In genomic region chr9:45121769-45122168, GRCm38 (mm10) we compare ENCODE assay signal across 8 mouse cellular contexts. TPM values are rescaled to one million over a fixed set of nuclear protein-coding genes. Genes with fewer than 3 reads are reported as not detected.
DNase-seq lines count a peak whose midpoint lies in the region; ATAC-seq lines count a peak whose summit lies in the region.

No protein-coding gene starts in this region.

- no peaks in the 10 kb centered on the region for H3K9me3 ChIP-seq in forebrain, embryonic 10.5 days
- H3K9me3 ChIP-seq in heart, embryonic 14.5 days (ENCODE audit: control insufficient read depth, low read length) = no peaks in the 10 kb centered on the region
- H3K9me3 ChIP-seq in liver, embryonic 12.5 days (replicated peaks) = no peaks in the 10 kb centered on the region
- no peaks in the 10 kb centered on the region for H3K9me3 ChIP-seq in stomach, embryonic 15.5 days

- 0 out of 2 replicates have a peak, but pooled peaks cover 4% of the 10 kb centered on the region for H3K36me3 ChIP-seq in forebrain, embryonic 10.5 days (replicated peaks)
- H3K36me3 ChIP-seq in heart, embryonic 14.5 days (ENCODE audit: control insufficient read depth, insufficient read depth, low read length) = no peaks in the 10 kb centered on the region
- no peaks in the 10 kb centered on the region for H3K36me3 ChIP-seq in liver, embryonic 12.5 days
- 0 out of 2 replicates have a peak, but pooled peaks cover 3% of the 10 kb centered on the region for H3K36me3 ChIP-seq in stomach, embryonic 15.5 days

- peak; percentile 93 for DNase-seq in CD4-positive, CD25-positive, alpha-beta regulatory T cell, adult 2 months (ENCODE audit: low read depth, low spot score)
- peak; percentile 57 for DNase-seq in brain, embryonic 18.5 days (ENCODE audit: low read depth, low spot score)
- DNase-seq in forebrain, embryonic 10.5 days (ENCODE audit: extremely low spot score, low spot score) = peak; percentile 75
- peak; percentile 86 for DNase-seq in kidney, postnatal 10 days
- DNase-seq in natural killer cell, adult 2 months (ENCODE audit: low spot score in 2 of 2) = peak; percentile 61 to 78

- peaks cover 32% of the 10 kb centered on the region for H3K4me1 ChIP-seq in forebrain, embryonic 10.5 days
- H3K4me1 ChIP-seq in heart, embryonic 14.5 days (ENCODE audit: control insufficient read depth in 2 of 2, insufficient read depth in 2 of 2, low read length in 2 of 2) = peaks cover 10 to 17% of the 10 kb centered on the region in 2 experiments
- peaks cover 6% of the 10 kb centered on the region; the same call in 1 of the 2 replicates for H3K4me1 ChIP-seq in liver, embryonic 12.5 days
- peaks cover 15% of the 10 kb centered on the region for H3K4me1 ChIP-seq in stomach, embryonic 15.5 days

- peak; percentile 34; the same call in 1 of the 2 replicates for ATAC-seq in heart, embryonic 14.5 days (ENCODE audit: insufficient number of reproducible peaks, insufficient read depth, low FRiP score, low read depth)
- ATAC-seq in liver, embryonic 12.5 days = no peak
- peak; percentile 43; the same call in 1 of the 2 replicates for ATAC-seq in stomach, embryonic 15.5 days (ENCODE audit: insufficient read depth, low FRiP score, low read depth)

- H3K4me2 ChIP-seq in heart, embryonic 14.5 days (ENCODE audit: low read length) = peak overlapping the region; percentile 55
- H3K4me2 ChIP-seq in liver, embryonic 12.5 days = peak overlapping the region; percentile 25; the same call in 1 of the 2 replicates
- peak overlapping the region; percentile 53 for H3K4me2 ChIP-seq in stomach, embryonic 15.5 days

- H3K27ac ChIP-seq in forebrain, embryonic 10.5 days = peak overlapping the region; percentile 52; the same call in 1 of the 2 replicates
- no peak overlapping the region for H3K27ac ChIP-seq in heart, embryonic 14.5 days (replicated peaks in 1 of 2; ENCODE audit: control insufficient read depth in 1 of 2, insufficient read depth in 1 of 2, low read depth in 2 of 2, low read length in 2 of 2)
- no peak overlapping the region for H3K27ac ChIP-seq in liver, embryonic 12.5 days
- H3K27ac ChIP-seq in stomach, embryonic 15.5 days = no peak overlapping the region

- peaks cover 52% of the 10 kb centered on the region for H3K27me3 ChIP-seq in forebrain, embryonic 10.5 days (ENCODE audit: poor library complexity, severe bottlenecking)
- peaks cover 8% of the 10 kb centered on the region; the same call in 1 of the 2 replicates for H3K27me3 ChIP-seq in heart, embryonic 14.5 days (ENCODE audit: control insufficient read depth, insufficient read depth, low read length)
- peaks cover 64% of the 10 kb centered on the region for H3K27me3 ChIP-seq in liver, embryonic 12.5 days (replicated peaks)
- no peaks in the 10 kb centered on the region for H3K27me3 ChIP-seq in stomach, embryonic 15.5 days (replicated peaks)

- H3K9ac ChIP-seq in heart, embryonic 14.5 days (ENCODE audit: low read length) = no peak overlapping the region
- H3K9ac ChIP-seq in liver, embryonic 12.5 days = no peak overlapping the region
- H3K9ac ChIP-seq in stomach, embryonic 15.5 days = no peak overlapping the region

- 5% methylated on average over 10 of the region's 10 CpGs for WGBS in forebrain, embryonic 10.5 days
- WGBS in heart, embryonic 14.5 days = 5% methylated on average over 10 of the region's 10 CpGs
- 4% methylated on average over 10 of the region's 10 CpGs for WGBS in liver, embryonic 12.5 days (ENCODE audit: insufficient replicate concordance)
- WGBS in stomach, embryonic 15.5 days = 5% methylated on average over 10 of the region's 10 CpGs

- peak overlapping the region; percentile 22 for H3K4me3 ChIP-seq in forebrain, embryonic 10.5 days
- H3K4me3 ChIP-seq in heart, embryonic 14.5 days (ENCODE audit: control insufficient read depth in 1 of 2, insufficient read depth in 1 of 2, low read depth in 1 of 2, low read length in 2 of 2) = peak overlapping the region; percentile 20 to 23; a peak in 2 of 4 replicates
- no peak overlapping the region for H3K4me3 ChIP-seq in liver, embryonic 12.5 days
- peak overlapping the region; percentile 14; the same call in 1 of the 2 replicates for H3K4me3 ChIP-seq in stomach, embryonic 15.5 days (replicated peaks)

RNA-seq across cellular contexts. Expression of gene Scn2b, which starts 4.2 kb away (rescaled TPM):
- polyA plus RNA-seq in forebrain, embryonic 10.5 days (2016; fragmentation: Nextera tagmentation; extraction: Ambion mirVana) = 3.6 and 4.5 TPM in 2 replicates
- polyA plus RNA-seq in heart, embryonic 14.5 days (2014; fragmentation: Nextera tagmentation; extraction: Ambion mirVana) = 1.4 TPM in 2 replicates
- polyA plus RNA-seq in liver, embryonic 12.5 days (2016; fragmentation: Nextera tagmentation; extraction: Ambion mirVana) = 0.70 and 0.90 TPM in 2 replicates
- 3.9 and 4.2 TPM in 2 replicates for polyA plus RNA-seq in stomach, embryonic 15.5 days (2015; fragmentation: Nextera tagmentation; extraction: Ambion mirVana)

RNA-seq across cellular contexts. Expression of gene Scn4b, which starts 16.4 kb away (rescaled TPM):
- 0.25 and 0.41 TPM in 2 replicates for polyA plus RNA-seq in forebrain, embryonic 10.5 days (2016; fragmentation: Nextera tagmentation; extraction: Ambion mirVana)
- polyA plus RNA-seq in heart, embryonic 14.5 days (2014; fragmentation: Nextera tagmentation; extraction: Ambion mirVana) = 0.11 TPM in 1 of 2 replicates, not detected in the other
- polyA plus RNA-seq in liver, embryonic 12.5 days (2016; fragmentation: Nextera tagmentation; extraction: Ambion mirVana) = 0.25 and 0.33 TPM in 2 replicates
- polyA plus RNA-seq in stomach, embryonic 15.5 days (2015; fragmentation: Nextera tagmentation; extraction: Ambion mirVana) = 0.27 and 0.34 TPM in 2 replicates

RNA-seq across cellular contexts. Expression of gene Jaml, which starts 42.8 kb away (rescaled TPM):
- polyA plus RNA-seq in forebrain, embryonic 10.5 days (2016; fragmentation: Nextera tagmentation; extraction: Ambion mirVana) = 0.52 and 0.54 TPM in 2 replicates
- 0.18 and 0.28 TPM in 2 replicates for polyA plus RNA-seq in heart, embryonic 14.5 days (2014; fragmentation: Nextera tagmentation; extraction: Ambion mirVana)
- polyA plus RNA-seq in liver, embryonic 12.5 days (2016; fragmentation: Nextera tagmentation; extraction: Ambion mirVana) = 0.12 TPM in 1 of 2 replicates, not detected in the other
- 24.3 and 25.6 TPM in 2 replicates for polyA plus RNA-seq in stomach, embryonic 15.5 days (2015; fragmentation: Nextera tagmentation; extraction: Ambion mirVana)

Comparison
In these comparisons a context has a peak if more than half of its experiments do, and no peak if none do; other contexts are left out.
1. RNA of gene Jaml, which starts 42.8 kb away (polyA plus RNA-seq): 24.3 to 25.6 TPM in stomach, embryonic 15.5 days; 0.52 to 0.54 TPM in forebrain, embryonic 10.5 days, 0.18 to 0.28 TPM in heart, embryonic 14.5 days and 0.12 TPM in liver, embryonic 12.5 days; every median in the first group is over 10 times any median in the second.
2. Peak in every context shown above with its lines, with median percentiles within 50 percentile points of each other: DNase-seq and H3K4me2 ChIP-seq.